Mouse (Mus musculus) retina, postnatal 1 day (tissue): ENCODE results near the gene Krtap28-10.

Experiments used
- DNase-seq: peaks from one replicate; pipeline ENCODE4 v3.0.0-alpha.2; 2012

The Krtap28-10 gene

GRCm38 (mm10) chr1:83042380-83042779 is at the start of gene Krtap28-10:
Gene Krtap28-10 (minus strand): TSS chr1:83042480.
- DNase-seq, result no peak

DNA sequence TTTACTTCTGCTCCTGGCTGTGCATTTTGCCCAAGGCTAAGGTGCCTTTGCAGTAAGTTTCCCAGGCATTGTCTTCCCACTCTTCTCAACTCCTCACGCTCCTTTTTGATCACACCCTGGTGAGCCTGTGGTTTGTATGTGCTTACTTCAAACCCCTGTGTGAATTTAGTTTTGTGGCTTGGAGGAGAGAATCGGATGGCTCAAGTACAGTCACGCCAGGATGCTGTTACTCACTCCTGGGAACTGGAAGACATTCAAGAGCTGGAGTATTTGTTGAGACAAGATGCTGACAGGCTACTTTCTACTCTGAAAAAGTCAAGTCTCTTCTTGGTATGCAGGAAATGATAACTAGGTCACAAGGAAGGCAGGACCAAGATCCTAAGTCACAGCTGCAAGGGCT is 49.0 kb upstream of the Krtap28-10 start:
- DNase-seq, result no peak

GRCm38 (mm10) chr1:83084790-83085189 is 42.5 kb upstream of the Krtap28-10 start:
- no peak for DNase-seq

- DNase-seq, result no peak
Measured at GRCm38 (mm10) chr1:83077016-83077415, 34.7 kb upstream of the Krtap28-10 start.

DNA sequence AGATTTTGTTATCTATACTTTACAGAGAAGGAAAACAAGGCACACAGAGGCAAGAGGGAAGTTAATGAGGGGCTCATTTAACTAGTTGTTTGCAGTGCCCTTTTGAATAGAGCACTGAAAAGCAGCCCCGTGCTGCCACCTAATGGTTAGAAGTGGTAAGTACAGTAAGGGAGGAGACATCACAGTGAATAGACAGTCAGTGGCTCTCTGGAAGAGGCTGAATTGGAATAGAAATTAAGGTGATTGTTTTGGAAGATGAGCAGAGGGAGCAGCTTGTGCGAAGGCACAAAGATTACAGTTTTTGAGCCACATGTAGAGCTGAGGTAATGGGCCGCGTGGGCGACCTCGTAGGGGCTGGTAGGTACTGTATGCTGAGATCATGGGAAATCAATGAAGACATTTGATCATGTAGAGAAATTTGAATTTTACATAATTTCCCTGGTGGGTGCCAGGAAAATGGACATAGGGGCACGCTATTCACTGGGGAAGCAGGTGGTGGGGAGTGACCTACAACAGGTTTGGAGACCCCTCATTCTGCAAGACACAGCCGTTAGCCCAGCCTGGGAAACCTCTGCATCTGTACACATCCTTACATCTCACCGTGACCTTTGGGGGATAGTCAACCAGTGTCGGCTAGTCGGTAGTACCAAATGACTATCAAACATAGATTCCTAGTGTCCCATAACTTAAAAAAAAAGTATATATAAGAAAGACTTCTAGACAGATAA is 34.1 kb upstream of the Krtap28-10 start:
- DNase-seq, result peak; percentile 84

DNA sequence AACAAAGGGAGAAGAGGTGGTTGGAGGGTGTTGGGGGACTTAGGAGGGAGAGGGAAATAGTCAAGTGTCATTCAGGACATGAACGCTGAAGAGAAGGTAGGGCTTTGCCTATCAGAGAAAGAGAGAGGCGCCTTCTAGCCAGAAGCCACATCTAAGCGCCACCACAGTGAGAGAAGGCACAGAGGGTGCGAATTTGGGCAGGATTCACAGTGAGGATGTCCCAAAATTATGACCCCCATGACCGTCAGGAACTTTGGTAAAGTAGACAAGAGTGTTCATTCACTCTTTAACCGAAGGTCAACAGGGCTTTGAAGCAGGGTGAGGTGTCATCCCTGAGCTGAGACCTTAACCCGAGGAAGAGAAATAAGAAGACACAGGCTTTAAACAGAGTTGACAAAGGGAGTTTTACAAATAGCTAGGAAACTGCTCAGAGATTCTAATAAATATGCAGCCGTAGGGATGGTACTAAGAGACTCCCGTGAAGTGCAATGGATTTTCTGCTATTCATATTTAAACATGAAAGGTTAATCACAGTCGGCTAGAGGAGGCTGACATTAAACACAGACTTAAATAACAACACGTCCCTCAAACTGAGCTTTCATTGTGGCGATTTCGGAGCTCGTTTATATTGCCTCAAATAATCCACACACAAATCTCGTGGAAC is 33.4 kb upstream of the Krtap28-10 start:
- no peak for DNase-seq

DNA sequence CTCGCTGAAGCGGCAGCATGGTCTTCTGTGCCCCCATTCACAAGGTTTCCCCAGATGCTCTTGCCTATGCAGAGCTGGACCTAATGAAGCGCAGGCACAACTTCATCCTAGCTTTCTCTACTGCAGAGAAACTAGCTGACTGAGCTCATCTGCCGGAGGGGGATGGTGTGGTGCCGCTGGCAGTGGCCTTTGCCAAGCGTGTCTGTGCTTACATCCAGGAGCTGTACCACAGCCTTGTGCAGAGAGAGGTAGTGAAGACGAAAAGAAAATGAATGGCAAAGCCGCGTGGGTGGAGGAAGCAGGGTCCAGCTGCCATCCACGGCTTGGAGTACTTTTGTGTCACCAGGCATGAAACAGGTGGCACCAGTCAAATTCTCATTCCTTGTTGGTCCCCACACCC is 24.9 kb upstream of the Krtap28-10 start:
- DNase-seq, result no peak

- DNase-seq, result no peak
Measured at GRCm38 (mm10) chr1:83066577-83066976, 24.3 kb upstream of the Krtap28-10 start.

- DNase-seq, result peak; percentile 68
Measured at GRCm38 (mm10) chr1:83064851-83065250, 22.6 kb upstream of the Krtap28-10 start.

- DNase-seq, result no peak
Measured at GRCm38 (mm10) chr1:83060643-83061042, 18.4 kb upstream of the Krtap28-10 start, which contains the start of gene Krtap28-13. Gene Krtap28-13 (plus strand): TSS chr1:83060930.

- DNase-seq, result no peak
Measured at GRCm38 (mm10) chr1:83059278-83059677, 17.0 kb upstream of the Krtap28-10 start, which contains the start of gene A030005K14Rik. Gene A030005K14Rik (minus strand): TSS chr1:83059378.

GRCm38 (mm10) chr1:83058481-83058880 is 16.2 kb upstream of the Krtap28-10 start:
- DNase-seq, result no peak

GRCm38 (mm10) chr1:83044882-83045427 is 2.7 kb upstream of the Krtap28-10 start, which contains the start of gene Gm47969:
Gene Gm47969 (plus strand): TSS chr1:83044932.
- DNase-seq, result no peak

DNA sequence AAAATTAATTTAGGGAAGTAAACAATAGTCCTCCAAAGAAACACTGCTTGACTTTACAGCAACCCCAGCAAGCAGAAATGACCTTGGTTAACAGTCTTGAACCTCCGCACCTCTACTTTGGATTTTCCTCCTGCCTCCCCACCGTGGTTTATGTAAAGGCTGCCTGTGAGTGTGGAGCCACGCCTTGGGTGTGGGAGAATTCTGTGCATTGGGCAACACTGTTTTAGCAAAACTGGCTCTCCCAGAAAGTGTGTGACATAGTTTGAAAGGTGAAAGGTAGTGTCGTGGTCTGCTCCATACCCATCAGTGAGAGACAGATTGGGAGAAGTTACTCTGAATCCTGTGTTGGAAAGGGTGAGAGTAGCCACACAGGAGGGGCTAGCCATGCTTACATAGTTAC is 3.2 kb downstream of the Krtap28-10 start:
- no peak for DNase-seq

DNA sequence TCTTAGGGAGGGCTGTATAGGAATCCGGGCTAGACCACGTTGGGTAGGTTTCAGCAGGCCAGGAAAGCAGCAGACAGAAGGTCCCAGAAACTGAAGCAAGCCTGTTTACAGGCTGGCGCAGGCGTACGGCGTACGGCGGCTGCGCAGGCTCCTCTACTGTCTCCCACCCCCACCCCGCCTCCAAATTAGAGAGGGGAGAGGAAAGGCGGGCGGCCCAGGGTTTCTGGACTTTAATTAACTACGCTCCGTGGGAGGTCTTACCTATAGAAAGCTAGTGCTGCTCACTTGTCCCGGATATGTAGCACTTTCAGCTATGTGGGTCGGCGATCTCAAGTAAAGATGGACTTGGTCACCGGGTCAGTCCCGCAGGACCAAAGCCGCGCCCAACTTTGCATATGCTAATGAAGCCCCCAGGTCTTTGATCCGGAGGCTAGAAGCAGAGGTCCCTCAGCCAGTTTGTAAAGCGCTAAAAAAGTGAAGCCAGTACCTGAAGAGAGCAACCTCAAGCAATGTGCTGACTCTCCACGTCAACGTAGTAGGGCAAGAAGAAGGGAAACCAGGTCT is 4.1 kb downstream of the Krtap28-10 start, which contains the start of gene Slc19a3:
Slc19a3 (minus strand) TSS at position 340 of the 564 bp plus-strand sequence.
- peak; percentile 73 for DNase-seq

- DNase-seq, result no peak
Measured at GRCm38 (mm10) chr1:83036892-83037667, 5.2 kb downstream of the Krtap28-10 start.

GRCm38 (mm10) chr1:83034509-83034908 is 7.8 kb downstream of the Krtap28-10 start:
- no peak for DNase-seq

- no peak for DNase-seq
Measured at GRCm38 (mm10) chr1:83032508-83032907, 9.8 kb downstream of the Krtap28-10 start.

- no peak for DNase-seq
Measured at GRCm38 (mm10) chr1:83031950-83032349, 10.3 kb downstream of the Krtap28-10 start.

GRCm38 (mm10) chr1:83016556-83016955 is 25.7 kb downstream of the Krtap28-10 start:
- no peak for DNase-seq

GRCm38 (mm10) chr1:83015329-83015879 is 26.9 kb downstream of the Krtap28-10 start:
- DNase-seq, result no peak

DNA sequence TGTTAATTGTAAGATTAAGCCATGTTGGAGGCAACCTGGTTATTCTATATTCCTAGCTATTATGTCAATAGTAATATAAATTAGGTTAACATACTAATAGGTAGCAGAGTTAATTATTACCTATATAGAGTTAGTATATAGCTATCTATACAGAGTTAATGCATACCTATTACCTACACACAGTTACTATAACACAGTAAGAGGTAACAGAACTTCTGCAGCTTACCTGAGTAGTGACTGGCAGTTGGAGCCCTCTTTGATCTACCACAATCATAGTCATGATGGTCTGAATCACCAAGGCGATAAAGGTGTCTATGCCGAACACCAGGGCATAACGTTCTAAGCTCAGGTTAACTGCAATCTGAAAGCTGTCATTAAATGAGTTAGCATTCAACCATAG is 27.8 kb downstream of the Krtap28-10 start:
- no peak for DNase-seq
